Mouse (Mus musculus) retina, adult 2 months (tissue): ENCODE results near the gene Nop2.

Experiments
- DNase-seq: peaks from one replicate; pipeline ENCODE4 v3.0.0-alpha.2; 2012; ENCODE audit warnings: low read depth, low spot score

Gene Nop2

DNA sequence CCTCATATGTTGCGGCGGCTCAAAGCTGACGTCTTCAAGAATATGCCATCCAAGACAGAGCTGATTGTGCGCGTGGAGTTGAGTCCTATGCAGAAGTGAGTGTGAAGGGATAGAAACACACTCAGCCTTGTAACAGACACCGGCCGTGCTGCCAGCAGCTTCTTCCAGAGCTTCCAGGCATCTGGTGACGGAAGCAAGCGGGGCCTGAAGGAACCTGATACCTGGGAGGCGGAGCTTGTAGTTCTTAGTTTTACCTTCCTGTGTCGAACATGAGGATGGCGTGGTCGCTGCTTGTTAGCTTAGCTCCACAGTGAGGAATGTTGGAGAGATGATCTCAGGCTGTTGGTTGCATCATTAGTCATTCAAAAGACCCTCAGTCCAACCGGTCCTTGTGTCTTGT lies 22.3 kb upstream of the Nop2 start:
- DNase-seq = no peak

DNA sequence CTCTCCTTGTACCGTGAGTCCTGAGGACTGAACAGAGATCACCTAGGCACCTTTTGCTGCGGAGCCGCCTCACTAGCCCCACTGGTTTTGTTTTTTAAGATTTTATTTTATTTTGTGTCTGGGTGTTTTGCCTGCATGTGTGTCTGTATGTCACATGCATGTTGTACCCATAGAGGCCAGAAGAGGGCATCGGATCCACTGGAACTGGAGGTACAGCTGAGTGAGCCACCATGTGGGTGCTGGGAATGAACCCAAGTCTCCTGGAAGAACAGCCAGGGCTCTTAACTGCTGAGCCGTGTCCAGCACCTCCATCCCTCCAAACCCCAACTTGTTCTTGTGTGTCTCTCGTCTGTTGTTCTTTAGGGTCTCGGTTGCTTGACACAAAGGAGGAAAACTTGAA lies 20.8 kb upstream of the Nop2 start:
- DNase-seq = no peak

DNA sequence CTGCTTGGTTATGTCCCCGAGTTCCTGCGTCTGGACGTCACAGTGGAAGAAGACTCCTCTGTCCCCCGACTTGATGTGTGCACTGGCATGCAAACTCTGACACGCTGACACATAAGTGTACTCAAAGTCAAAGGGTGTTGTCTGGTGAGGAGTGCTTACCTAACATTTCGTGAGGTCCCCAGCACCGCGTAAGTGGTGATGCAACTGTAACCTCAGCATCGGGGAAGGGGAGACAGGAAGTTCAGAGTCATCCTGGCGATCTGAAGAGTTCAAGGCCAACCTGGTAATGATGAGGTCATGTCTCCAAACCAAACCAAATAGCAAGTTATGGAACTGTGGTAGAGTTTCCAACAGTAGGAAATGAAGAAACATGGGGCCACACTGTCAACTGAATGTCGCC lies 19.2 kb upstream of the Nop2 start:
- no peak for DNase-seq

DNA sequence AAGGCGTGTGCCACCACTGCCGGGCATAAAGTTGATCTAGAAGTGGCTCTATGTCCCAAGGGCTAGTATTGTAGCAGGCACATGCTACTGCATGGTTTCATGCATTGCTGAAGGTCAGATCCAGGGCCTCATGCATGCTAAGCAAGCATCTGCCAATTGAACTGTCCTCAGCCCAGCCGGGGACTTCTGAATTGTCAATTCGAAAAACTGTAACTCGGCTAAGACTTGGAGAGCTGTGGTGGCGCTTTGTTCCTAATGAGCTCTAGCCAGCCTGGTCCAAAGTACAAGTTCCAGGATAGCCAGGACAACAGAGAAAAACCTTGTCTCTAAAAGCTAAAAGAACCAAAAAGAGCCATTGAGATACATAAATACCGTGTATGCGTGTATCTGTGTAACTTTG lies 12.3 kb upstream of the Nop2 start:
- no peak for DNase-seq

DNA sequence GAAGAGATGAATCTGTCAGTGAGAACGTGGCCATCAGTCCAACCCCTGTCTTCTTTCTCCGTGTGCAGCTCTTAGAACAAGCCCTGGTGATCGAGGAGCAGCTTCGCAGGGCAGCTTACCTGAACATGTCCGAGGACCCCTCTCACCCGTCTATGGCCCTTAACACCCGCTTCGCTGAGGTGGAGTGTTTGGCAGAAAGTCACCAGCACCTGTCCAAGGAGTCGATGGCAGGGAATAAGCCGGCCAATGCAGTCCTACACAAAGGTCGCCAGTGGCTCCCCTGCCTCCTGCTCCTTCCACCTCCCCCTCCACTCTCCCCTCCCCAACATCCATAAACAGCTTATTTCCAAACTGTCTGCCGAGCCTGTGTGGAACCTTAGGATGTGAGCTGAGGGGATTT lies 3.0 kb upstream of the Nop2 start:
- no peak for DNase-seq

DNA sequence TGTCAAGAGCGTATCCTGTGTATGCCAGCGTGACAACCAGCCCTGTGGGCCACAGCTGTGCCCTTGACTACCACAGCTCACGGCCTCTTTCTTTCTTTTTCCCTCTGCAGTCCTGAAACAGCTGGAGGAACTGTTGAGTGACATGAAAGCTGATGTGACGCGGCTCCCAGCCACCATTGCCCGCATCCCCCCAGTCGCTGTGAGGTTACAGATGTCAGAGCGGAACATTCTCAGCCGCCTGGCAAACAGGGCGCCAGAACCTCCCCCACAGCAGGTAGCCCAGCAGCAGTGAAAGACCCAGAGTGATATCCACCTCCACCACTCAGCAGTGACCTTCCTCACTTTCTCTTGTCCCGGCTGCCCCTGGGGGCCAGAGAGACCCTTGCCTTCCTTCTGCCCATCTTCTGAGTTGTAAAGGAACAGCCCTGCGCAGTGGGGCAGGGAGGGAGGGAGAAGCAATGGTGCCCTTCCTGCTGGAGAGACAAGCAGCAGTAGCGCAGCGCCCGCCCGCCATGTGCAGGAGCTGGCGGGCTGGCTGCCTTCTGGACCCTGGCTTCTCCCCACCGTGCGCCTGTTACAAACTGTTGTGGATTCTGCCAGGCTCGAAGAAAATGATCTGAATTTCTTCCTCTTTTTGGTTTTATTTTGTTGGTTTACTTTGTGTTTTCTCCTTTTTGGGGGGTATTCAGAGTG lies 1.9 kb upstream of the Nop2 start:
- DNase-seq = no peak

DNA sequence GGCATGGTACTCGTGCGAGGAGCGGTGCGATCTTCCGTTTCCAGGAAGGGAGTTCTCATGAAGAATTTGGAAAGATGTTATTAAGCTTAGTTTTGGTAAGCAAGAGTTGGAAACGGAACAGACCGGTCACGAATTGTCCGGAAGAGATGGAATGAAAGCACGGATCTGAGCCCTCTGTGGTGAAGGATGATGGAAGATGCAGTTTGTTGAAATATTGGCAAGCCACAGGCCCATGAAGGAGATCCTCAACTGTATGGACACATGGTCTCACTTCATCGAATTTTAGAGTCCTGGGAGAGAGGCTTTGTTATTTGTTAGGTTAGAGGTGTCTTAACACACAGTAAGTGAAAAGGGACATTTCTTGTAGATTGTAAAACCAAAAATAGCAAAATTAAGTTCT lies 761 bp downstream of the Nop2 start:
- DNase-seq = no peak

DNA sequence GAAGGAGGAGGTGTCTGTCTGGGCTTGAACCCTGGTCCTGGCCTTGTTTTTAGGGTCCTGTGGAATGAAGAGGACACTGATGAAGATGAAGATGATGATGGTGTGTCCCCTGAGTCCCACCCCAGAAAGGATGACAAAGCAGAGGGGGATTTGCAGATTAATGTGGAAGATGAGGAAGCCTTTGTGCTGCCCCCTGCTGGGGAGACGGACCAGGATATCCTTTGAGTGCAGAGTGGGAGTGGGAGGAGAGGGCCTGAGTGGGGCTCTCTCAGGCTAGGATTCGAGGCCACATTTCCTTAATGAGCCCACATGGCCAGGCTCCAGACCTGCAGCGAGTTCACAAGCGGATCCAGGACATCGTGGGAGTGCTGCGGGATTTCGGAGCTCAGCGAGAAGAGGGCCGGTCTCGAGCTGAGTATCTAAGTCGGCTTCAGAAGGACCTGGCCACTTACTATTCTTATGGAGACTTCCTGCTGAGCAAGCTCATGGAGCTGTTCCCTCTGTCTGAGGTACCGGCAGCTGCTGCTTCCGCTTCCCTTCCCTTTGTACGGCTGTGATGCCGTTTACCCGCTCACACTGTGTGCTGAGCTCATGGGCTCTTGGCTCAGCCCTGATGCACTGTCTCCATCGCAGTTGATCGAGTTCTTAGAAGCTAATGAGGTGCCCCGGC lies 5.4 kb downstream of the Nop2 start:
- no peak for DNase-seq

DNA sequence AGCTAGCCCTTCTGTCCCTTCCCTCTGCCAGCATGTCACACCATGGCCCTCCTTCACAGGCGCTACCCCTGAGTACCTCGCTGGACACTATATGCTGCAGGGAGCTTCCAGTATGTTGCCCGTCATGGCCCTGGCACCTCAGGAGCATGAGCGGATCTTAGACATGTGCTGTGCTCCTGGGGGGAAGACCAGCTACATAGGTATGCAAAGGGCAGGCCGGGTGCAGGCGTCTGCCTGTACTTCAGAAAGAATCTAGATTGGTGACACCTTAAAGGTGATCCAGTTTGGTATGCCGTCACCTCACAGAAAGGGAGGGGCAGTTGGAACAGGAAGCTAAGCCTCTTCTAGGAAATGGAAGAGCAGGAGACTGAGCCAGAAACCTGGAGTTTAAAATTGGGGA lies 8.0 kb downstream of the Nop2 start:
- DNase-seq = no peak

DNA sequence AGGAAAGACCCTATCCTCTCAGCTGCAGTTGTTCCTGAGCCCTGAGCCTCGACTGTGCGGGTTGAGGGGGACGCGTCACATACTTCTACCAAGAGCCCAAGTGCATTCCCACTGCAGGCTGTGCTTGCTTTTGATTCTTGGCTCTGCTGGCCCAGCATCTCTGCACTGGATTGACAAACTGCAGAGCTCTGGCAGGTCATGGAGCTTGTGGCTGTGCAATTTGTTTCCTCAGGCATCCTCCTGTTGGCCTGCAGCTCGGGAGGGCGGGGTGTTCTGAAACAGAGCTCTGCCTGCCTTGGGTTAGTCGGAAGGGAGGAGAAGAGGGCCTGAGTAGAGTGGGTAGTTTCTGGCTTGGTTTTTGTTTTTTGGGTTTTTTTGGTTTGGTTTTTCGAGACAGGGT lies 10.7 kb downstream of the Nop2 start:
- no peak for DNase-seq

DNA sequence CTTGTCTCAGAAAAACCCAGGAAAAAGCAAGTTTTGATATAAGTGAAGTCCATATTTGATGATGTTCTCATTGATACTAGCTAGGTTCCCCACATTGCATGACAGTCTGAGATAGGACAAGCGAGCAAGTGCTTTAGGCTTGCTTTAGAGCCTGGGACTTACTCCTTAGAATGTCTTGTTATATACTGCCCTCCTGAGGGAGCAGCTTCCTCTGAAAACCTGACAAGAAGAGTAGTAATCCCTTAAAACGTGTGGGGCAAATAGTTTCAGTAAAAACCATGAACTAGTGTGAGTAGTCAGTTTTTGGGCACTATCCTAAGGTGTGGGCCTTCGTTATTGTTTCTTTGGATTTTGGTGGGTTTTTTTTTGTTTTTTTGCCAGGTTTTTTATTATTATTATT lies 11.4 kb downstream of the Nop2 start:
- no peak for DNase-seq

DNA sequence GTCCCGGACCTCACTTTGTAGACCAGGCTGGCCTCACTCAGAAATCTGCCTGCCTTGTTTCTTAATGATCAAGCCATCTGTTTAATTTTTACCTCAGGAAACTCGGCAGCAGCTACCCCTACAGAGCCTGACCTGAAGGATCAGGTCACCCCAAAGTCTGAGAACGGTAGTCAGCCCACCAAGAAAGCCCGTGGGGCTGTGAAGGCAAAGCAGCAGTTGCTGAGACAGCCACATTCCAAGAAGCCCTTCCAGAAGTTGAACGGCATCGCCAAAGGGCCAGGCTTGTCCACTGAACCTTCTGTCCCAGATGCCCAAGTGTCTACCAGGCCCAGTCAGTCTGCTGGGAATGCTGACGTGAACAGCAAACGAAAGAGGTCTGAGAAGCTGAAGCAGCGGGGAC lies 12.2 kb downstream of the Nop2 start:
- DNase-seq = no peak

DNA sequence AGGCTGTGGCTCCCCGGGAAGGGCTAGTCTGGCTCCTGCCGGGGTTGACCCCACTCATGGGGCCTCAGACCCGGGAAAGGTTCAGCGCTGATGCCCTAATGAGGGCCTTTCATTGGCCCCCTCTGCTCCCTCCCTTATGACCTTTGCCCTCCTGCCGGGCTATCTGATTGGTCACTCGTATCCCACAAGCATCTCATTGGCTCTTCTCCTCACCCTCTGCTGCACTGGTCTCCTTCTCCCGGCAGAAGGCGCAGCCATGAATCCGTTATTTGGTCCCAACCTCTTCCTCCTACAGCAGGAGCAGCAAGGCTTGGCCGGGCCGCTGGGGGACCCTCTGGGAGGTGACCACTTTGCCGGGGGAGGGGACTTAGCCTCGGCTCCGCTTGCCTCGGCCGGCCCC lies 13.3 kb downstream of the Nop2 start, which contains the start of gene Iffo1:
Iffo1 (plus strand) TSS at position 241 of the 400 bp plus-strand sequence.
- peak; percentile 88 for DNase-seq

DNA sequence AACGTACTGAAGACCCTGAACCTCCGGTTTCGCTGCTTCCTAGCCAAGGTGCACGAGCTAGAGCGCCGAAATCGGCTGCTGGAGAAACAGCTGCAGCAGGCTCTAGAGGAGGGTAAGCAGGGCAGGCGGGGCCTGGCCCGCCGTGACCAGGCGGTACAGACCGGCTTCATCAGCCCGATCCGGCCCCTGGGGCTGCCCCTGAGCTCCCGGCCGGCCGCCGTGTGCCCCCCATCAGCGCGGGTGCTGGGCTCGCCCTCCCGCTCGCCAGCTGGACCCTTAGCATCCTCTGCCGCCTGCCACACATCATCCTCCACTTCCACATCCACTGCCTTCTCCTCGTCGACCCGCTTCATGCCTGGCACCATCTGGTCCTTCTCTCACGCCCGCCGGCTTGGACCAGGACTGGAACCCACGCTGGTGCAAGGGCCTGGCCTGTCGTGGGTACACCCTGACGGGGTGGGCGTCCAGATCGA lies 13.8 kb downstream of the Nop2 start:
- DNase-seq = no peak

DNA sequence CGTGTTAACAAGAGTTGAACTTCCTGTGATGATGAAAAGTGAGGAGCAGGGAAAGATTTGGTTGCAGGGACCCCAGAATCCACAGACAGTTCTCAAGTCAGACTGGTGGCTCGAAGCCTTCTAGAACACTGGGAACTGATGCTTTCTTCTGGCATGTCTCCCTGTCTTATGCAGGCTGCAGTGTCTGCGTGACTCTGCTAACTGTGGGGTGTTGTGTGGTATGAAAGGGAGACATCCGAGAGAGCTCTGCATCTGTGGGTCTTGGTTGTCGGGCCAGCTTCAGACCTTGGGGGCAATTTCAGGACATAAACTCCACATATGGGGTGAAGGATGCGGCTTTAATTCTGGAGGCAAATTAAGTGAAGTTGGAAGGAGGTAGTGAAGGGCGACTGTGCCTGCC lies 14.4 kb downstream of the Nop2 start:
- DNase-seq = no peak

DNA sequence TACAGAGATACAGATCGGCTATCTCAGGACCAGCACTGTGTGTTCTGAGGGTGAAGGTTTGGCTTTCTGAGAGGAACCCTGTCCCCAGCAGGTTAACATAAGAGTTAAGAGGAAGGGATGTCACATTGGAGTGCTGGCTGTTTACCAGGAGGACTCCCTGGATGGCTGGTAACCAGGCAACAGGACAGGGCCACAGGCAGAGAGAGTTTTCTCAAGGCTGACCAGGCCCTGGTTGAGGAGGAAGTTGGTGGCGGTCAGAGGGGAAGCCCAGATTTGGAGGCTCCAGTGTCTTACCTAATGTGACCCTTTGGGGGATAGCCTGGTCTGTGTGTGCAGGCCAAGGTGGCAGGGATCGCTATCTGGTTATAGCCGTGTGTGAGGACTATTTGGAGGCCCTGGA lies 15.1 kb downstream of the Nop2 start:
- no peak for DNase-seq

DNA sequence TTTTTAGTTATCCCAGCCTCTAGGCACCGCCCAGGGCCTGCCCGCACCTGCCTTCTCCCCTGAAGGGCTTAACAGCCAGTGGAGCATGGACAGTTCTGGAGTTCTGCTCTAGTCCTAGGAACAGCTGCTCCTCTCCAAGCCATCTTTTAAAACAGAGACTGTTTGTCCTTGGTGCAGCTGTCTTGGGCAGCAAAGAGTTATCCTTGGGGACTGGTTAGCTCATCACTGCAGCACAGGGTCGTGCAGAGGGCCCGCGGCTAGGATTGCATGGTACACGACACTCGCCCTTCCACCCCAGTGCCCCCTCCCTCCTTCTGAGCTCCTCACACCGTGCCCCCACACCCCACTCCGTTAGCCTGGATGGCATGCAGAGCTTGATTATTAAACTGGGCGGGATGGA lies 15.6 kb downstream of the Nop2 start:
- DNase-seq = no peak

DNA sequence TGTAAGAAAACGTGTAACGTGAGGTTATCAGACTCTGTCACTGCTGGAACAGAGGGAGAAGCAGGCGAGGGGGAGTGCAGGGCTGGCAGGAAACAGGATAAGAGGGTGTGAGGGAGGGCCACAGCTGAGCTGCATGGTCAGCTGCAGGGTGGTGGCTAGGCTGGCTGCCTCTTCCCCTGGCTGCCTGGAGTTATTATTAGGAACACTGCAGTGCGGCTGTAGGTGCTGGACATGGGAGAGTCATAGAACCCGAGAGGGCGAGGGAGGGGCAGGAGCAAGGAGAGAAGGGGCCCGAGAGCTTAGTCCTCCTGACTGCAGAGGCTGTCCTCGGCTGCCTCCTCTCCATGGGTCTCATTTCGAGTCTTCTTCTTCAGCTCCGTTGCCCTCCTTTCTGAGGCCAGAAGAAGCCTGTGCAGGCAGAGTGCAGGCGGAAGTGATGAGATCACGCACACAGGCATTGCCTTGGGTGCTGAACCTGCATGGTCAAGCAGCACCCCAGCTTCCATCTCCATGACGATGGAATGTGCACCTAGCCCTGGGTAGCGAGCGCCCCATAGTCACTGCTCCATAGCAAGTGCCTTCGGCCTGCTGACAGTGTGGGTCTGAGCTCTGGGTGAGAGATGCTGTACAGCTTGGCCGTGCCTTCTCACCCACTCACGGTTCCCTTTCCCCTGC lies 16.7 kb downstream of the Nop2 start:
- no peak for DNase-seq

DNA sequence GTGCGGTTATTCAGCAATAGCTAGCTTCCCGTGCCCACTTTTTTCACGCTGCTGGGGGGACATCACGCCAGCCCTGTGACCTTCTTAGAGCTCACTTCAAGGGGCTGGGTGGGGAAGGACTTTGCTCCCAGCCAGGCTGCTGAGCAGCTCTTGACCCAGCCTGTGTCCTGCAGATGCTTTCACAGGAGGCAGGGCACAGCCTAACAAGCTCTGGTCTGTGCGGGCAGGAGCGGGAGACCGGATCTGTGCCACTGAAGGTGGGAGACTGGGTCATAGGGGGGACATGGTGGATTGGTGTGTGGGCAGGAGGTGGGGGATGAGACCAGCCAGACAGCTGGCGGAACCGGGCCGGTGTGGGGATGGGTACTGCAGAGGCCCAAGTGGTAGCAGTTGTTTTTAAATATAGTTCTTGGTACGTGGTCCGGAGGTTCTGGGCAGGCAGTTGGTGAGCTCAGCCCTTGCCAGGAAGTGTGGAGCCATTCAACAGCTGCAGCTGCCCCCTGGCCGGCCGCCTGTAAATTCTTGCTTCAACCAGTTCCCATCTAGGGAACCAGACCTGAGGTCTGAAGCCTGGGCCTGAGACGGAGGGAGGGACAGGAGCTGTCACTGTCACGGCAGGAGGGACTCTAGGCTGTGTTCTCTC lies 17.3 kb downstream of the Nop2 start:
- no peak for DNase-seq

DNA sequence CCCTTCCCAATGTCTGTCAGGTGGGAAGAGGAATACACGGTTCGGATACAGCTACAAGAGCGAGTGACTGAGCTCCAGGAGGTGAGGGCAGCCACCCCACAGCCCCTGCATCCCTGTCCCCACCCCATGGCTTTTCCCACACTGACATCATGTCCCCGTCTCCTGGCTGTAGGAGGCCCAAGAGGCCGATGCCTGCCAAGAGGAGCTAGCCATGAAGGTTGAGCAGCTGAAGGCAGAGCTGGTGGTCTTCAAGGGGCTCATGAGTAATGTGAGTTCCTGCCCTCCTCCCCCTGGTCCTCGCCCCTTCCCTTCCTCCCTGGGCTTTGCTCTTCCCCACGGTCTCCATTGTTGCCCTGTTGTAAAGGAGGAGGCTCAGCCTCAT lies 17.9 kb downstream of the Nop2 start:
- DNase-seq = no peak

DNA sequence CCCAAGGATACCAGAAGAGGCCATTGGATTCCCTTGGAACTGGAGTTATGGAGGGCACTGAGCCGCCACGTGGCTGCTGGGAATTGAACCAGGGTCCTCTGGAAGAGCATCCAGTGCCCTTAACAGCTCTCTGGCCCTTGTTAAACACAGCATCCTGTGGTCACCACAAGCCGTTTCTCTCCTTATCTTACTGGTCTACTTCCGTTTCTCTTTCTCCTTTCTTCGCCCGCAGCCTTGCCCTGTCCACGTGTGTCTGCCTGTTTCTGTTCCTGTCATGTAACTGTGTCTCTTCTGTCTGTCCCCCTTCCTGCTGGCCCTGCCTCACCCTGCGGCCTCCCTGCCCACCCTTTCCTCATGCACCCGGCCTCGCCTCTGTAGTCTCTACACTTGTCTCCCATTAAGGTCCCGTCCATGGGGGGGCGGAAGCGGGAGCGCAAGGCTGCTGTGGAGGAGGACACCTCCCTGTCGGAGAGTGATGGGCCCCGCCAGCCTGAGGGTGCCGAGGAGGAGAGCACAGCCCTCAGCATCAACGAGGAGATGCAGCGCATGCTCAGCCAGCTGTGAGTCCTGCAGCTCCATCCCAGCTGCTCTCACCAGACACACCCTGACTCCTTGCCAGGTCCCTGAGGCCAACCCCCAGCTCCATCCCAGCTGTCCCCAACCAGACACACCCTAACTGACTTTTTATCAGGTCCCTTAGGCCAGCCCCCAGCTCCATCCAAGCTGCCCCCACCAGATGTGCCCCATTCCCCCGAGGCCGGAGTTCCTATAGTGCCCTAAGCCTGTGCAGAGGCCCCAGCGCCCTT lies 20.7 kb downstream of the Nop2 start:
- DNase-seq = no peak

DNA sequence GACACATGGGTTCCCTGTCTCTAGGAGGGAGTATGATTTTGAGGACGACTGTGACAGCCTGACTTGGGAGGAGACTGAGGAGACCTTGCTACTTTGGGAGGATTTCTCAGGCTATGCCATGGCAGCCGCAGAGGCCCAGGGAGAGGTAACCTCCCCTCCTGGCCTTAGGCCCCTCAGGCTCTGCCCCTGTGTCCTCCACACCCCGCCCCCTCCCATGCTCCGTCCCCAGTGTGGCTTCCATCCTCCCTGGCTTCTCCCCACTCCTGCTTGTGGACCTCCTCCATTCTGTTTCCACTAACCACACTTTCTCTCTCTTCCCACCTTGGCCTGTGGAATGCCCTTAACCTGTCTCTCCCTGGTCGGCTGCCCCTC lies 21.3 kb downstream of the Nop2 start:
- no peak for DNase-seq
